Comparison of ENCODE assay signal across 19 mouse cellular contexts in genomic region chr2:28867495-28867894, GRCm38 (mm10). TPM values are rescaled to one million over a fixed set of nuclear protein-coding genes. Genes with fewer than 3 reads are reported as not detected.
A peak's percentile ranks its signal among the peaks of the same experiment; 100 is the strongest.
DNase-seq lines count a peak whose midpoint lies in the region; ATAC-seq lines count a peak whose summit lies in the region.
"Had no signal": no experiment of that assay in that cellular context is flagged by ENCODE, and none has a peak within 500 bp of the region (broad histone marks: within the 10 kb centered on the region; RNA-seq: fewer than 3 reads in every experiment).

No protein-coding gene starts in this region.

- H3K9ac ChIP-seq in neural tube, embryonic 15.5 days (replicated peaks), result no peak overlapping the region
- H3K9ac ChIP-seq: kidney, embryonic 15.5 days; neural tube, embryonic 13.5 days had no signal

- no peaks in the 10 kb centered on the region for H3K4me1 ChIP-seq in neural tube, embryonic 15.5 days
- H3K4me1 ChIP-seq: kidney, embryonic 15.5 days; neural tube, embryonic 13.5 days had no signal

- no peaks in the 10 kb centered on the region for H3K27me3 ChIP-seq in neural tube, embryonic 15.5 days (replicated peaks)
- H3K27me3 ChIP-seq: kidney, embryonic 15.5 days; neural tube, embryonic 13.5 days had no signal

- H3K27ac ChIP-seq in neural tube, embryonic 15.5 days (replicated peaks), result no peak overlapping the region
- H3K27ac ChIP-seq: kidney, embryonic 15.5 days; neural tube, embryonic 13.5 days had no signal

- 62% methylated on average over 7 of the region's 7 CpGs for WGBS in neural tube, embryonic 15.5 days

- peak; percentile 7 to 9 for DNase-seq in layer of hippocampus, postnatal 36 days
- DNase-seq in layer of hippocampus, adult 9-11 months, result no peak
- peak; percentile 20 for DNase-seq in Muller cell, postnatal 12 days (ENCODE audit: inconsistent ontology term)
- DNase-seq in brain, embryonic 18.5 days (ENCODE audit: low read depth, low spot score), result peak; percentile 60
- peak; percentile 86 to 90 for DNase-seq in cerebellum, postnatal 14 days
- no peak for DNase-seq in heart, adult 18-20 months
- DNase-seq: gastrocnemius, postnatal 14 days; thymus, postnatal 36 days had no signal

- H3K36me3 ChIP-seq in neural tube, embryonic 15.5 days, result peaks cover 42% of the 10 kb centered on the region

- H3K9me3 ChIP-seq in neural tube, embryonic 15.5 days (replicated peaks), result no peaks in the 10 kb centered on the region
- H3K9me3 ChIP-seq: kidney, embryonic 15.5 days; neural tube, embryonic 13.5 days had no signal

- no peak for ATAC-seq in neural tube, embryonic 15.5 days (ENCODE audit: low FRiP score)
- ATAC-seq: activated CD4-positive, CD25-positive, alpha-beta regulatory T cell, adult 4 months; CD4-positive, CD25-positive, alpha-beta regulatory T cell, adult 4 months had no signal

- H3K4me3 ChIP-seq in neural tube, embryonic 15.5 days (replicated peaks), result no peak overlapping the region
- H3K4me3 ChIP-seq: erythroblast, embryonic 14.5 days; kidney, embryonic 15.5 days; neural tube, embryonic 13.5 days had no signal

- no peak overlapping the region for H3K4me2 ChIP-seq in neural tube, embryonic 15.5 days
- H3K4me2 ChIP-seq: kidney, embryonic 15.5 days; neural tube, embryonic 13.5 days had no signal

RNA-seq across cellular contexts. Expression of gene Ddx31, which starts 27.3 kb away (rescaled TPM):
- 1 to 10 TPM; 7.7 to 9.0 TPM for total RNA-seq in layer of hippocampus, postnatal 36 days (2021)
- polyA plus RNA-seq in neural tube, embryonic 15.5 days (2015; fragmentation: Nextera tagmentation; extraction: Ambion mirVana), result 11.0 and 12.3 TPM in 2 replicates
- 1 to 10 TPM; 4.4 TPM for total RNA-seq in heart, adult 18-20 months (2021)

RNA-seq across cellular contexts. Expression of gene Gtf3c4, which starts 27.3 kb away (rescaled TPM):
- 10 to 100 TPM; 34.5 to 40.0 TPM for total RNA-seq in layer of hippocampus, postnatal 36 days (2021)
- 14.2 and 14.4 TPM in 2 replicates for polyA plus RNA-seq in neural tube, embryonic 15.5 days (2015; fragmentation: Nextera tagmentation; extraction: Ambion mirVana)
- total RNA-seq in heart, adult 18-20 months (2021), result 10 to 100 TPM; 17.0 to 22.1 TPM

RNA-seq across cellular contexts. Expression of gene Barhl1, which starts 49.0 kb away (rescaled TPM):
- not detected for total RNA-seq in layer of hippocampus, postnatal 36 days (2021)
- polyA plus RNA-seq in neural tube, embryonic 15.5 days (2015; fragmentation: Nextera tagmentation; extraction: Ambion mirVana), result 4.5 and 7.5 TPM in 2 replicates
- total RNA-seq in heart, adult 18-20 months (2021), result not detected
- total RNA-seq: gastrocnemius, postnatal 14 days; layer of hippocampus, adult 18-20 months; left cerebral cortex, postnatal 10 days; liver, adult 2 months had no signal
- polyA plus RNA-seq: activated CD4-positive, CD25-positive, alpha-beta regulatory T cell, adult 4 months; CD4-positive, CD25-positive, alpha-beta regulatory T cell, adult 4 months; erythroblast, embryonic 14.5 days; heart, embryonic 14.5 days; kidney, embryonic 15.5 days; stomach, embryonic 16.5 days had no signal

Comparison
In these comparisons a context has a peak if more than half of its experiments do, and no peak if none do; other contexts are left out.
1. DNase-seq: peak in layer of hippocampus, postnatal 36 days (2 of 2), Muller cell, postnatal 12 days (single experiment), brain, embryonic 18.5 days (single experiment) and cerebellum, postnatal 14 days (2 of 2); none in layer of hippocampus, adult 9-11 months (single experiment) and heart, adult 18-20 months (0 of 2).